Mouse (Mus musculus): ENCODE measurements around the gene Runx1. TPM values are rescaled to one million over a fixed set of nuclear protein-coding genes. Genes with fewer than 3 reads are reported as not detected.

Runx1 gene
- polyA plus RNA-seq, 1 experiment from 2014 or later, result 3.3 TPM

DNA sequence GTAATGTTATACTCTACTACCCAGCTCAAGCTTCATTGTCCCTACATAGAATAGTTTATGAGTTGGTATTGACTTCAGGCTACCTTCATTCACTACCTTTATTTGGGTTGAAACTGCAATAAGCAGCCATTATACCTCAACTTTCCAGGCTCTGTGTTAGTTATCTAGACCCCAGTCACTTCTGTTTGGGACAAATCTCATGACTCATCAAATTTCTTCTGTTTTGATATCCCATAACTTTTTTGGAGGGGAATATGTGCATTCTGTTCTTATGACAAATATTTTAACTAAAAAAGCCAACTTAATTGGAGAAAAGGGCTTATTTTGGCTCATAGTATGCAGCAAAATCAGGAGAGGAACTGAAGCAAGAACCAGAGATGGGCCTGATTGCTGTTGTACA is 12.8 kb upstream of the Runx1 start:
- no peaks in the 10 kb centered on the region for H3K4me1 ChIP-seq (replicated peaks; ENCODE audit: control insufficient read depth, insufficient read depth, low read length)
- H3K9ac ChIP-seq (ENCODE audit: low read length), result no peak overlapping the region
- H3K4me3 ChIP-seq (ENCODE audit: low read depth, low read length), result no peak overlapping the region
- H3K9me3 ChIP-seq (ENCODE audit: control insufficient read depth, low read length), result no peaks in the 10 kb centered on the region
- ATAC-seq (replicated peaks; ENCODE audit: low FRiP score, low TSS enrichment, low read depth) (no peak), DNase-seq (ENCODE audit: low spot score) (no peak)
- H3K4me2 ChIP-seq (ENCODE audit: low read length), result no peak overlapping the region
- no peaks in the 10 kb centered on the region for H3K36me3 ChIP-seq (ENCODE audit: control insufficient read depth, insufficient read depth, low read length)
- no peaks in the 10 kb centered on the region for H3K27me3 ChIP-seq (replicated peaks; ENCODE audit: control insufficient read depth, insufficient read depth, low read length)
- H3K27ac ChIP-seq (ENCODE audit: low read depth), result no peak overlapping the region

GRCm38 (mm10) chr16:92831341-92831740 is 5.4 kb upstream of the Runx1 start:
- Histone ChIP-seq H3K9me3 (ENCODE audit: control insufficient read depth, low read length) (no peaks in the 10 kb centered on the region), H3K4me3 (ENCODE audit: low read depth, low read length) (no peak overlapping the region), H3K36me3 (ENCODE audit: control insufficient read depth, insufficient read depth, low read length) (no peaks in the 10 kb centered on the region), H3K27me3 (replicated peaks; ENCODE audit: control insufficient read depth, insufficient read depth, low read length) (no peaks in the 10 kb centered on the region), H3K4me2 (ENCODE audit: low read length) (no peak overlapping the region), H3K4me1 (replicated peaks; ENCODE audit: control insufficient read depth, insufficient read depth, low read length) (no peaks in the 10 kb centered on the region), H3K9ac (ENCODE audit: low read length) (no peak overlapping the region), H3K27ac (ENCODE audit: low read depth) (no peak overlapping the region)
- WGBS, result 94% methylated on average over 2 of the region's 2 CpGs
- ATAC-seq (replicated peaks; ENCODE audit: low FRiP score, low TSS enrichment, low read depth), result no peak
- DNase-seq (ENCODE audit: low spot score), result no peak

- H3K27ac ChIP-seq (ENCODE audit: low read depth), result no peak overlapping the region
- no peak overlapping the region for H3K9ac ChIP-seq (ENCODE audit: low read length)
- H3K4me1 ChIP-seq (replicated peaks; ENCODE audit: control insufficient read depth, insufficient read depth, low read length), result no peaks in the 10 kb centered on the region
- no peak for ATAC-seq (replicated peaks; ENCODE audit: low FRiP score, low TSS enrichment, low read depth)
- H3K4me3 ChIP-seq (ENCODE audit: low read depth, low read length), result no peak overlapping the region
- WGBS, result 33% methylated on average over 14 of the region's 14 CpGs
- DNase-seq (ENCODE audit: low spot score), result no peak
- no peak overlapping the region for H3K4me2 ChIP-seq (ENCODE audit: low read length)
- no peaks in the 10 kb centered on the region for H3K36me3 ChIP-seq (ENCODE audit: control insufficient read depth, insufficient read depth, low read length)
- H3K27me3 ChIP-seq (replicated peaks; ENCODE audit: control insufficient read depth, insufficient read depth, low read length), result no peaks in the 10 kb centered on the region
- no peaks in the 10 kb centered on the region for H3K9me3 ChIP-seq (ENCODE audit: control insufficient read depth, low read length)
These were observed 4.5 kb upstream of the Runx1 start for GRCm38 (mm10) chr16:92830479-92830878.

- no peak overlapping the region for H3K9ac ChIP-seq (ENCODE audit: low read length)
- DNase-seq (ENCODE audit: low spot score) (no peak), ATAC-seq (replicated peaks; ENCODE audit: low FRiP score, low TSS enrichment, low read depth) (no peak)
- no peaks in the 10 kb centered on the region for H3K27me3 ChIP-seq (replicated peaks; ENCODE audit: control insufficient read depth, insufficient read depth, low read length)
- no peak overlapping the region for H3K27ac ChIP-seq (ENCODE audit: low read depth)
- no peak overlapping the region for H3K4me2 ChIP-seq (ENCODE audit: low read length)
- no peak overlapping the region for H3K4me3 ChIP-seq (ENCODE audit: low read depth, low read length)
- peaks cover 1% of the 10 kb centered on the region for H3K4me1 ChIP-seq (replicated peaks; ENCODE audit: control insufficient read depth, insufficient read depth, low read length)
- H3K36me3 ChIP-seq (ENCODE audit: control insufficient read depth, insufficient read depth, low read length), result no peaks in the 10 kb centered on the region
- H3K9me3 ChIP-seq (ENCODE audit: control insufficient read depth, low read length), result no peaks in the 10 kb centered on the region
- 49% methylated on average over 8 of the region's 8 CpGs for WGBS
These were observed 2.4 kb upstream of the Runx1 start for GRCm38 (mm10) chr16:92828308-92828862.

- Histone ChIP-seq H3K4me1 (replicated peaks; ENCODE audit: control insufficient read depth, insufficient read depth, low read length) (peaks cover 4% of the 10 kb centered on the region), H3K9ac (ENCODE audit: low read length) (no peak overlapping the region), H3K27me3 (replicated peaks; ENCODE audit: control insufficient read depth, insufficient read depth, low read length) (no peaks in the 10 kb centered on the region), H3K9me3 (ENCODE audit: control insufficient read depth, low read length) (no peaks in the 10 kb centered on the region), H3K27ac (ENCODE audit: low read depth) (no peak overlapping the region), H3K4me3 (ENCODE audit: low read depth, low read length) (no peak overlapping the region), H3K36me3 (ENCODE audit: control insufficient read depth, insufficient read depth, low read length) (no peaks in the 10 kb centered on the region), H3K4me2 (ENCODE audit: low read length) (no peak overlapping the region)
- DNase-seq (ENCODE audit: low spot score) (no peak), ATAC-seq (replicated peaks; ENCODE audit: low FRiP score, low TSS enrichment, low read depth) (no peak)
- WGBS, result 62% methylated on average over 7 of the region's 7 CpGs
These were observed 1.8 kb upstream of the Runx1 start for GRCm38 (mm10) chr16:92827663-92828307.

- Histone ChIP-seq H3K27ac (ENCODE audit: low read depth) (no peak overlapping the region), H3K4me2 (ENCODE audit: low read length) (no peak overlapping the region), H3K4me1 (replicated peaks; ENCODE audit: control insufficient read depth, insufficient read depth, low read length) (peaks cover 4% of the 10 kb centered on the region), H3K27me3 (replicated peaks; ENCODE audit: control insufficient read depth, insufficient read depth, low read length) (no peaks in the 10 kb centered on the region), H3K4me3 (ENCODE audit: low read depth, low read length) (no peak overlapping the region), H3K9me3 (ENCODE audit: control insufficient read depth, low read length) (no peaks in the 10 kb centered on the region), H3K36me3 (ENCODE audit: control insufficient read depth, insufficient read depth, low read length) (no peaks in the 10 kb centered on the region), H3K9ac (ENCODE audit: low read length) (no peak overlapping the region)
- 90% methylated on average over 6 of the region's 6 CpGs for WGBS
- DNase-seq (ENCODE audit: low spot score), result no peak
- ATAC-seq (replicated peaks; ENCODE audit: low FRiP score, low TSS enrichment, low read depth), result no peak
These were observed 734 bp upstream of the Runx1 start for GRCm38 (mm10) chr16:92826683-92827082.

DNA sequence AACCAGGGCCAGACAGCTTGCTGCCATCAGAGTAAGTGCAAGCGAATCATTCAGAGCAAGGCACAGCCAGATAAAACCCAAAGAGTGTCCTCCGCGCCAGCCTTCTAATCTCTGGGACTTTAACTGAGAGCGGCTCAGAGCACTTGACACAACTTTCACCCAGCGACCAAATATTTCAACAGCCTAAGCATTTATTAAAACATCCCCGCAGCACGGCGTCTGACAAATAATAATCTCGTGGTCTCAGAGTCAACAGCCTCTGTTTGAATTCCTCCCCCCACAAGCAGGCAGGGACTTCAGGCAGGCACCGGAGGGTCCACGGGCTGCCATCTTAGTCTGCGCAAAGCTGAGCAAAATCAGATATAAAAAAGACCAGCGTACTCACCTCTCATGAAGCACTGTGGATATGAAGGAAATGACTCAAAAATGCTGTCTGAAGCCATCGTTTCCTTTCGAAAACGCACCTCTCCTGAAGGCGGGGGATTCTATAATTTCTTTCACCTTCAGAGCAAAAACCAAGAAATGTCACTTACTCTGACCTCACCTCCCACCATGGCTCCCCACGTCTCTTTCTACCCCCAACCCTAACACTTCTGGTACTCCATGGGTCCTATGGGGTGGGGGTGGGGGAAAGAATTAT is 625 bp downstream of the Runx1 start:
- ATAC-seq (replicated peaks; ENCODE audit: low FRiP score, low TSS enrichment, low read depth), result no peak
- no peak overlapping the region for H3K4me3 ChIP-seq (ENCODE audit: low read depth, low read length)
- no peak for DNase-seq (ENCODE audit: low spot score)
- no peaks in the 10 kb centered on the region for H3K9me3 ChIP-seq (ENCODE audit: control insufficient read depth, low read length)
- H3K27ac ChIP-seq (ENCODE audit: low read depth), result no peak overlapping the region
- peaks cover 4% of the 10 kb centered on the region for H3K4me1 ChIP-seq (replicated peaks; ENCODE audit: control insufficient read depth, insufficient read depth, low read length)
- no peaks in the 10 kb centered on the region for H3K27me3 ChIP-seq (replicated peaks; ENCODE audit: control insufficient read depth, insufficient read depth, low read length)
- no peaks in the 10 kb centered on the region for H3K36me3 ChIP-seq (ENCODE audit: control insufficient read depth, insufficient read depth, low read length)
- no peak overlapping the region for H3K4me2 ChIP-seq (ENCODE audit: low read length)
- 81% methylated on average over 18 of the region's 18 CpGs for WGBS
- H3K9ac ChIP-seq (ENCODE audit: low read length), result no peak overlapping the region

DNA sequence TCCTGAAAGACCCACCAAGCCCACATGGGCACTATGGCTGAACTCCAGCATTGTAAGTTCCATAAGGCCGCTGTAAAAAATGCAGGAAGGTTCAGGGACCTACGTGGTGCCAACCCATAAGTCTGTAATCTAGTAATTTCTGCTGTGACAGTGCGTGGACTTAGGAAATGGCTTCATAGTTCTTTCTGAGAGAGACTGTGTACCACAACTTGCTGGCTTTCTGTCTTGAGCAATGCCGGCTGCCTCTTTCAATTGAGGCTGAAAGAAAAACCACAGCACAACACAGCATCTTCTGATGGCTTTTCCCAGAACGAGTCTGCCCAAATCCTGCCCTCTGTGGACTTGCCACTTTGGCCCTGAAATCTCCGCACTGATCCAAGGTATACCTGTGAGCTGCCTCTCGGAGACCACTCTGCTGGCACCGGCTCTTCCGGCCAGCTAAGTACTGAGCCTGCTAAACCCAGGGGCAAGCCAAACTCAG is 1.2 kb downstream of the Runx1 start:
- no peaks in the 10 kb centered on the region for H3K27me3 ChIP-seq (replicated peaks; ENCODE audit: control insufficient read depth, insufficient read depth, low read length)
- WGBS, result 89% methylated on average over 9 of the region's 9 CpGs
- no peak overlapping the region for H3K9ac ChIP-seq (ENCODE audit: low read length)
- ATAC-seq (replicated peaks; ENCODE audit: low FRiP score, low TSS enrichment, low read depth), result no peak
- H3K4me1 ChIP-seq (replicated peaks; ENCODE audit: control insufficient read depth, insufficient read depth, low read length), result peaks cover 4% of the 10 kb centered on the region
- no peak for DNase-seq (ENCODE audit: low spot score)
- H3K9me3 ChIP-seq (ENCODE audit: control insufficient read depth, low read length), result no peaks in the 10 kb centered on the region
- no peak overlapping the region for H3K4me3 ChIP-seq (ENCODE audit: low read depth, low read length)
- no peaks in the 10 kb centered on the region for H3K36me3 ChIP-seq (ENCODE audit: control insufficient read depth, insufficient read depth, low read length)
- no peak overlapping the region for H3K27ac ChIP-seq (ENCODE audit: low read depth)
- H3K4me2 ChIP-seq (ENCODE audit: low read length), result no peak overlapping the region
